Mouse (Mus musculus) frontal cortex, postnatal 36 days (tissue): ENCODE measurements around the gene Dner.
A peak's percentile ranks its signal among the peaks of the same experiment; 100 is the strongest.

Source experiments
- DNase-seq, 2 experiments: peaks; one replicate each; pipeline ENCODE4 v3.0.0; 2022; ENCODE audit warnings: low spot score in 2 of 2

The Dner gene

DNA sequence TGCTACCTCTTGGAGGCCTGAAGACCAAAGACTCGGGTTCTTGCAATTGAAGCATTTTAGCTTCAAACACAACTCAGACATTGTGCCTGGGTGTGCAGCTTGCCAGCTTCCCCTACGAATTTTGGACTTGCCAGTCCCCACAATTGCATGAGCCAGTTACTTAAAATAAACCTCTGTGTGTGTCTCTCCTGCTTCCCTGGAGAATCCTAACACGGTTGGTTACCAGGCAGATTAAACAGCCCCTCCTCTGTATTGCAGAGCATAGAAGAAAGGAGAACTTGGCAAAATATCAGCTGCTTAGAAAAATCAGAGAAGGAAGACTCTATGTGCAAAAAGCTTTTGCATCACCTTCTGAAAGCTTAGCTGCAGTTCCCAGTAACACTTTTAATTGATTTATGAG lies 252.4 kb downstream of the Dner start:
- peak; percentile 44 to 66 for DNase-seq

DNA sequence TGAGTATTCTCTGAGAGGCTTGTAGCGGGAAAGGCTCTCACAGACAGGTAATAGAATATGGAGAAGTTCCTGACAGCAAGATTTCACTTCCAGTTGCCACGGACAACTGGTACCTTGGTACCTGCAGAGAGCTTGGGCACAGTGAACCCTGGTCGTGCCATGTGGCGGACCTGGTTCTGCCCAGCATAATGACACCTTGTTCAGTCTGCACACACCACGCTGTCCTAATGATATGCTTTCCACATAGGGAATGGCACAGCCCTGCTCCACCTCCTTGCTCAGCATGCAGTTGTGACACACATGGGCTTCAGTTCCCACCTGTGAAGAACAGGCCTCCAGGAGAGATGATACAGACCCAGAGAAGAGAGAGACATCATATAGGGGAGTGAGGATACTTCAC lies 253.0 kb downstream of the Dner start:
- no peak for DNase-seq

- DNase-seq, result no peak
Observed at GRCm38 (mm10) chr1:84441419-84441818, 254.6 kb downstream of the Dner start.

- no peak for DNase-seq
Observed at GRCm38 (mm10) chr1:84437565-84437964, 258.5 kb downstream of the Dner start.

DNA sequence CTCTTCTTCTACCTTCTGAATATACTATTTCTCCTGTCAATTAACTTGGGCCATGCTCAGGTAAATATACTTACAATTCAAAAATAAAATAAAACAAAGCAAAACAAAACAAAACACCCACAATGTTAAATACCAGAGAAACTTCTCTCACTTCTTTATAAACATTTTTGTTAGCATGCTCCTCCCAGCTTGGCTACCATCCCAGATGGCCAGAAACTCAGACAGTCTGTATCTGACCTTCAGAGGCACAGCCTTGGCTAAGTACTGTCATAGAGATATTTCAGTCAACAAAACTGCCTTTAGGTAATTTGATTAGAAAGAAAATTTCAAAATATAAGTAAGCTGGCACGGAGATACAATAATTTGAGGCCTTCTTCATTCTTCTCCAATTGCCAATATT lies 259.7 kb downstream of the Dner start:
- DNase-seq, result no peak

DNA sequence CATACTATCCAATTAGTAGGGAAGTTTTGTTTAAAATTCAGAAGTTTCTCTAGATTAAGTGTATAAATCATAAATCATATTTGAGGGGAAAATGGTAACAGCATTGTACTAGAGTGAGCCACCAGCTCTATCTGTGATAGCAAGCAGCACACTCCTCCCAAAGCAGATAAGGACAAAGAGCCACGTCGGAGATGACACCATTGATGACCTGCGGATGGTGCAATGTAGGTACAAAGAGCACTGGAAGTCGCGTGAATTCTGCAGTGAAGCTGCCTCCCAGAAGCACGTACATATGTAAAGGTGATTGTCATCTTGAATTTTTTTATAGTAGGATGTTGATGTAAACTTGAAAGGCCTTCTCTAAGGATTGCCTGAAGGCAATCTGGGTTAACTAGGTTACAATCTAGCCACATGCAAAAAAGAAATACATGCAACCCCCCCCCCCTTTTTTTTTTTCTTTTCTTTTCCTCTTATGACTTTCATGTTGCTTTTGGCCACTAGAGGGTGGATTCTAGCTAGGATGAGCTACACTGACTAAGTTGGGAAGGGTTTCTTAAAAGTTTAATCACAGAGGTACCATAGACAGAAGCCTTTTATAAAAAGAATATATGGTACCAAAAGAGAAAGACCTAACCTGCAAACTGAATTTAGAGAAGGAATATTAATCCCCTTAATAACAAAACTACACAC lies 262.6 kb downstream of the Dner start:
- no peak for DNase-seq

DNA sequence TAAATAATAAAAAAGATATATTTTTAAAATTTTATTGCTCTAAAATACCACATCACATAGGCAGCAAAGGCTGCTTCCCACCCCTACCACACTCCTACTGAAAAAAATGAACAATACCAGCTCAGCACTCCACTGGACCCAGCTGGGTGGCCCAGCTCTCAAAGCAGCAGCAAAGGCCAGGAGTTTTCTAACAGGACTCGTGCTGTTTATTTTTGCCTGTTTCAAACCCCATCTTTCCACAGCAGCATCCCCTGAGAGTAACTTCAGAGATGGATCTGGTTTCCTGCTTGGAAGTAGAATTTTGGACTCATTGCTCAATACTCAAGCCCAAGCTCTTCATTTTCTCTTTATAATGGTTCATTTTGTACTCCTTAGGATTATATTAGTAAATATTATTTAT lies 263.7 kb downstream of the Dner start:
- DNase-seq, result no peak

GRCm38 (mm10) chr1:84428331-84428730 lies 267.7 kb downstream of the Dner start:
- DNase-seq, result no peak

GRCm38 (mm10) chr1:84427757-84428156 lies 268.3 kb downstream of the Dner start:
- DNase-seq, result peak; percentile 76 to 81

GRCm38 (mm10) chr1:84426679-84427078 lies 269.3 kb downstream of the Dner start:
- DNase-seq, result no peak

- DNase-seq, result no peak
Observed at GRCm38 (mm10) chr1:84422881-84423280, 273.1 kb downstream of the Dner start.

- DNase-seq, result no peak
Observed at GRCm38 (mm10) chr1:84421845-84422244, 274.2 kb downstream of the Dner start.

DNA sequence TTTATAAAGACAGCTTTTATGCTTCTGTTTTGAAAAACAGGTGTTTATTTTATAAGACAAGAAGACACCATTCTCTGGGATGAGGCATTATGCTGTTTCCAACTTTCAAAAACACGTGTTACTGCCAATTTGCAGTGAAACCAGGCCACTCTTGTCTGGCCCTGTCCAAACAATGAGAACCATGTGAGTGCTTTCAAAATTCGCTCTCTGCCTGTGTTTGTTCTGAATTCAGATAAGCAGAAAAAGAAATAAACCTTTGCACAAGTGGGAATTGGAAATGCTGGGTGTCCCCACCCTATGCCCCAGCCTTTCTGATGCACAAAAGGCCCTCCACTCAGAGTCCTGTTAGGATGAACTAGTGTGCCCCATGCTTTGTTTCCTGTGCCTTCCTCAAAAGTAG lies 276.6 kb downstream of the Dner start:
- no peak for DNase-seq

DNA sequence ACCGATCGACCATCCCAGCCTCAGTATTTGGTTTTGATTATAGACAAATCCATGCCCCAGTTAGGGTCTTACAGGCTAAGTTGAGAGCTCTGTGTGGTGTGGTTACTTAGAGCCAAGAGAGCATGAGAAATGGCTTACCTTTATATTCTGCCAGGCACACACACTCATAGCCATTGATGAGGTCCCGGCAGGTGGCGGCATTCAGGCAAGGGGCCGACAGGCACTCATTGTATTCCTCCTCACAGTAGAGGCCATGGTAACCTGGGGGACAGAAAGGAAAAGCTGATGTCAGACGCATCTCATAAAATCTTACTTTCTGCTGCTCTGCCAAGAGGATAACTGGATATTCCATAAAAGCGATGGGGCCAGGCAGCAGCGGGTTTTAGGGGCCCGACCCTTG lies 277.5 kb downstream of the Dner start:
- DNase-seq, result no peak

GRCm38 (mm10) chr1:84417761-84418238 lies 278.2 kb downstream of the Dner start:
- DNase-seq, result no peak

DNA sequence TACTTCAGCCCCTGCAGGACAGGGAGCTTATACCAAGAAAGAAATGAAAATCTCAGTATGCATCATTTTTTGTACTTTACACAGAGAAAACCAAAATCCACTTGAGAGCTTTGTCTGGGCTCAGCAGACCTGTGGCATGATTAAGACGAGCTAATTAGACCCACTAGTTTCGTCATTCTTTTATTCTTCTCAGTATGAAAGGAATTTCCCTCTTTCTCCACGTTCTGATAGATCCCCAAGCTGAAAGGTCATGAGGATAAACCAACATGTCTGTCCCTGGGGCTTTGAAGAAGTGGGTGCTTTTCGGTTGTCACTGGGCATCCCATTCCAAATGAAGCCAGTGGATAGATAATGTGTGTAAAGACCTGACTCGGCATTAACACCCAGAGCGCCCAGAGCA lies 278.7 kb downstream of the Dner start:
- DNase-seq, result no peak

- DNase-seq, result peak in 1 of 2 experiments; percentile 11
Observed at GRCm38 (mm10) chr1:84414464-84414863, 281.6 kb downstream of the Dner start.

DNA sequence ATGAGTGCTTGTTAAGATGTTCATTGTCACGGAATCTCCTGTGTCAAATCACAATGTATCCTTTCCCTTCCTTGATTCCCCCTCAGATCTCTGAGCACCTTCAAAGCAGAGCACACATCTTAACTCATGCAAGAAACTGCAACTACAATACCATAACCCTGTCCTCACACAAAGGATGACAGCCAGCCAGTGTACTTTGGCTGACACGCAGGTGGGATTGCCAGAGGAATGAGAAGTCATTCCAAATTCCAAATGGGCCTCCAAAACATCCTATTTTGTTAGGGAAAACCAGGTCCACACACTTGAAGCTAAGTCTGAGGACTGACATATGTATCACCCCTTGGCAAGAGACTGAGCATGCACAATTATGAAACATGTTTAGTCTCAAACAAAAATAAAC lies 286.5 kb downstream of the Dner start:
- DNase-seq, result no peak

- no peak for DNase-seq
Observed at GRCm38 (mm10) chr1:84408873-84409272, 287.1 kb downstream of the Dner start.

DNA sequence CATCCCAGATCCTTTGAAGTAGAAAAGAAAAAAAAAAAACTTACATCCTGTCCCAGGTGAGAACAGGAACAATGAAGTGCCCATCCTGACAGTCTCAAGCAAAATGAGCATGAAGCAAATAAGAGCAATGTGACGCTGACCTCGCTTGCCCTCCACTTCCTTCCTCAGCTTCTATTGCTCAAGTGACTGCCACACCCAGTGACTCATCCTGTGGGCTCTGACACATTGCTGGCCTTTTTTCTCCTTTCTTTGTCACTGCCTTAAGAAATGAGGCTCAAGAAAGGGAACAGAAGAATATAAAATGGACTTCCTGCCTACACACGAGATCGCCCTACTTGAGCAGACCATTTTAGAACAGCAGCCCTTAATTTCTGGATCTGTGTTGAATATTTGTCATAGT lies 289.1 kb downstream of the Dner start:
- no peak for DNase-seq

GRCm38 (mm10) chr1:84405551-84406290 lies 290.3 kb downstream of the Dner start:
- no peak for DNase-seq

- DNase-seq, result no peak
Observed at GRCm38 (mm10) chr1:84404880-84405279, 291.1 kb downstream of the Dner start.

- DNase-seq, result no peak
Observed at GRCm38 (mm10) chr1:84402154-84402553, 293.9 kb downstream of the Dner start.
